Mouse (Mus musculus): ENCODE results near the gene Spaca6. TPM values are rescaled to one million over a fixed set of nuclear protein-coding genes. Genes with fewer than 3 reads are reported as not detected.

Gene Spaca6
- polyA plus RNA-seq (2012; rRNA removed): 80.0 and 90.9 TPM in 2 replicates

DNA sequence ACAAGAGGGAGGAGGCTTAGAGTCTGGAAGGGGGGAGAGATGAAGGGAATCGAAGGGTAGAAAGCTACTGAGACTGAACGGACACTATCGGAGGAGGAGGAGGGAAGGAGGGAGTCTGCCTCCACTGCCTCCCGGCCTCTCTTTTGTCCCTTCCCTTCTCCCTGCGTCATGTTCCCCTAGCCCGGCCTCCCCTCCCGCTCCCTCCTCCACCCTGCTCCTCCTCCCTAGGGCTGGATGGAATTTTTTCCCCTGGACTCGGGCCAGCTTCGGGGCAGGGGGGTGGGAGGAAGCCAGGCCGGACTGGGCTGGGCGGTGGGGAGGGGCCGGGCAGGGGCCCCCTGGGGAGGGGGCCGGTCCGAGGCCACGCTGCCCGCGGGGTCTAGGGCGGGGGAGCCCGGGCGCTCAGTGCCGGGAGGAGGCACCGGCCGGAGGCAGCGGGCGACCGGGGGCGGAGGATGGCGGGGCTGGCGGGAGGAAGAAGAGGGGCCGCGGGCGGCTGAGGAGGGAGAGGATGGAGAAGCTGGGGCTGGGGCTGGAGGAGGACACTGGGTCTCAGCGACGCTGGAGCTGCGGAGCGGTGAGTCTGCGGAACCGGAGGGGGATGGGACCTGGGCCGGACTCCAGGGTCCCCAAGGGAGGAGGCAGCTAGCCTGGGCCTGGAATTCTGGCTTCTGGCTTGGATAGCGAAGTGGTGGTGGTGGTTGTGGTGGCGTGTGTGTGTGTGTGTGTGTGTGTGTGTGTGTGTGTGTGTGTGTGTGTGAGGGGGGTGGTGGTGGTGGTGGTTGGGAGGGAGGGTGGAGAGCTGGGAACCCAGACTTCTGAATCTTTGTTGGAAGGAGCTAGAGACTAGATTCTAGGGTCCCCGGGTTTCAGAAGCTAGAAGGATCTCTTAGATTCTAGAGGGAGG, at the start of gene Spaca6:
Gene Spaca6, plus strand, starts transcription at position 408 of the 907 bp plus-strand sequence.
- DNase-seq (ENCODE audit: low read depth): no peak

DNA sequence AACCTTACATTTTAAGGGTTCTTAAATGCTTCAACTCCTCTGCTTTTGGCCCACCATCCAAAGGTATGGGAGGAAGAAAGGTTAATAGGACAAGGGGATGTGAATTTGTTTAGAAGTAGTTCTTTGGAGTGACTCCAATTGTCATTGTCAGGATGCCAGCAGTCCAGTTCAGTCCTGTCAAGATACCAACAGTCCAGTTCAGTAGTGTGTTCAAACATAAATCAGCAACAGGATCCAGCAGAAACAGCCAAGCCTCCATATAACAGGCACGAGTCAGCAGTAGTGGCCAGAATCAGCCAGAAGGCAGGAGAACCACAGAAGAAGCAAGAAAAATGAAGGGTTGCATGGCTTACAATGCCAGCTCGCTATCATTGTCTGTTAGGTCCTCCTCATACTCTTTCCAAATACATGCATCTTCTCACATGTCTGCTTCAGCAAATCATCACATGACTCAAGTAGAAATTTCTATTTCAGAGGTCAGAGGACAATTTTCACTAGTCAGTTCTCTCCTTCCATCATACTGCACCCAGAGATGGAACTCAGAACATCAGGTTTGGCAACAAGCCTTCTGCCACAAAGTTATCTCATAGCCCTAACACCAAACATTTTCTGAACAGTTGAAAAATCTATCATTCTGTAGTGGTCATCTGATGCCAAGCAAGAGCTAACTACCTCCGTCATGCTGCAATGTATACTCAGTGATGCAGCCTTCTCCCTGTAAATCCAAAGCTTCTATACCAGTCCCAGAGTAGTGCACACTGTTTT, 35.9 kb upstream of the Spaca6 start:
- no peak for DNase-seq (ENCODE audit: low read depth)

DNA sequence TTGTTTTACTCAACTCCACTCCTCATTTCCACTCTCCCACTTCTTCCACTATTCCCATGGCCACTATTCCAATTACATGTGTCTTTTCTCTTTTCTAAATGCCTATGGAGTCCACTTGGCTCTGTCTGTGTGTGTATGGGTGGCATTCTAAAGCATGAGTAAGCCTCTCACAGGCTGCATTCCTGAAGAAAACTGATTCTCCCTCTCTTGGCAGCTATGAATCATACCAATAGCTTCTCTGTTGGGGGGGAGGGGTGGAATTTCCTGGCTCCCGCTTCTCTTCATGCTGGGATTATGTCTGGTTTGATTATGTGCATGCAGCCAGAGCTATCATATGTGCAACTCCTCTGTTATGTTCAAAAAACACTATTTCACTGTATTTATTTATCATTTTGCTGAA, 34.4 kb upstream of the Spaca6 start:
- DNase-seq (ENCODE audit: low read depth): no peak

DNA sequence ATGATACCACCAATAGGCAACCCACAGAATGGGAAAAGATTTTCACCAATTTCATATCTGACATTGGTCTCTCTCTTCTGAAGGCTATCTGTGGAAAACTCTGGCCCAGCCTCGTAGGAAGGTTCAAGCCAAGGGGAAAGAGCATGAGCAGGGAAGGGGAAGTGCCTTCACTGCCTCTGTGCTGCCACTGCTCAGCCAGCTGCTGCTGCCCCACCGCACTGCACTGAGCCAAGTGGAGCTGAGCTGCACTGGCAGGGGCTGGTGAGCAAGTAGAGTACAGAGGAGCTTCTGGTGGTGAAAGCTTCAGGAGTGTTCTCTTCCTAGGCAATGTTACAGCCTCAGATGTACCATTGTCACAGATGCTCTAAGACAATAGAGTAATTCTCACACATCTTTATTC, 31.4 kb upstream of the Spaca6 start:
- DNase-seq (ENCODE audit: low read depth): no peak

- no peak for DNase-seq (ENCODE audit: low read depth)
Measured at GRCm38 (mm10) chr17:17823612-17824336, 3.2 kb upstream of the Spaca6 start.

GRCm38 (mm10) chr17:17825921-17826591, 902 bp upstream of the Spaca6 start:
- DNase-seq (ENCODE audit: low read depth): no peak

DNA sequence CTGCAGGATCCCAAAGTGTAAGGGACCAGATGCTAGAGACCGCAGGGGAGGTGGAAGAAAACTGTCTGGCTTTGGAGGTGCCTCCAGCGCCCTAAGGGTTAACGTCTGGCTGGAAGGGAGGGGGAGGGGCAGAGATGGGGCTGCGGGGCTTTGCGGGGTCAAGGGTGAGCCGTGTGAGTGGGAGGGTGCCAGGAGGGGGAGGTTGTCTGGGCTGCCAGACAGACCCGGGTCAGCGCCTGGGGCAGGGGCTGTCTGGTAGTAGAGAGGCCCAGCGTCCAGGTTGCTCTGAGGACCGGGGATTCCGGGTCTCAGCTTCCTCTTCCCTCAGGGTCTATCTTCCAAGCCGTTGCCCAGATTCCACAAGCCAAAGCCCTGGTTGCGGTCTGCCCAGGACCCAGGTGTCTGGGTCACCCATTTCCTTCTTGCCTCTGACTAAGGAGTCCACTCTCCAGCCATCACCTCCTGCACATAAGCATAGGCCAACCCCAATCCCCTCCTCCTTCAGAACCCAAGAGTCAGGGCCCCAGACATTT, 766 bp downstream of the Spaca6 start:
- DNase-seq (ENCODE audit: low read depth): no peak

GRCm38 (mm10) chr17:17828191-17828981, 1.4 kb downstream of the Spaca6 start:
- no peak for DNase-seq (ENCODE audit: low read depth)

DNA sequence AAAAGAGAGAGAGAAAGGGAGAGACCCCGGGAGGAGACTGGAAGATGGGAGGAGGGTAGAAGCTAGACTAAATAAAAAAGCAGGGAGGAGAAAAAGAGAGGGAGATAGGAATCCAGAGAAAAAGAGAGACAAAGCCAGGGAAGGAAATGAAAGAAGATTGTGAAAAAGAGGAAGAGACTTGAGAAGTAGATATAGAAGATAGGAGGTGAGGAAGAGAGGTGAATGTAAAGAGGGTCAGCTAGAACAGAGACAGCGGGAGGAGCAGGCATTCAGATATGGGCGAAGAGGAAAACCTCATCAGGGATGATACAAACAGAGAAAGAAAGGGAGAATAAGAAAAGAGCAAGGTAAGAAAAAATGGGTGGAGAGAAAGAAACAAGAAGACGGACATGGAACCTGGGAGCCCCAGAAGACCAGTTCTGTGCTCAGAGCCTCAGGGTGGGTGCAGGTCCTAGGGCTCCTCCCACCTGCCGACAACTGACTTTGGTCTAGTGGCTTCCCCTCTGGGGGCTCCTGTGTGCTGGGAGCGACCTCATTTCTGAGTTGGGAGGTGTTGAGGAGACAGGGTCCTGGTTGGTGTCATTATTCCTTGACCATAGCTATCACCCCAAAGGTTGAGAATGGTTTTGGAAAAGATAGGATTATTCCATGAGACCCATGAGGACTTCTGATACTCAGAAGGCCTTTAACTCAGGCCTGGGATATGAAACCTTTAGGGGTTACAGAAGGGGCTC, 2.3 kb downstream of the Spaca6 start:
- no peak for DNase-seq (ENCODE audit: low read depth)

GRCm38 (mm10) chr17:17829816-17830535, 3.0 kb downstream of the Spaca6 start:
- DNase-seq (ENCODE audit: low read depth): no peak

DNA sequence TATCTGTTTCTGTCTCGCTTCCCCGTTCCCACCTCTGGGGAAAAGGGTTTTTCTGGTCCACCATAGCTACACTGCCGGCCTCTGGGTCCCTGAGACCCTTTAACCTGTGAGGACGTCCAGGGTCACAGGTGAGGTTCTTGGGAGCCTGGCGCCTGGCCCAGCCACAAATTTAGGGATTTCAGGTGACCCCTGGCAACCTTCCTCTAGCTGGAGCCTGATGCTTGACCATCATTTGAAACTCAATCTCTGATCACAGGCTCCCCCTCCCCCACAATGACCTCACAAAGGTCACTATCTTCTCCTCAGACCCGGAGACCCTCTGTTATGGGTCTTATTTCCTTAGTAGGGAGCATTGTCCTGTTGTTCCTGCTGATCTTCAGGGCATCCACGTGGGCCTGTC, 3.8 kb downstream of the Spaca6 start:
- no peak for DNase-seq (ENCODE audit: low read depth)

- DNase-seq (ENCODE audit: low read depth): no peak
Measured at GRCm38 (mm10) chr17:17834896-17835295, 7.9 kb downstream of the Spaca6 start.

- no peak for DNase-seq (ENCODE audit: low read depth)
Measured at GRCm38 (mm10) chr17:17836101-17836500, 9.1 kb downstream of the Spaca6 start.

- DNase-seq (ENCODE audit: low read depth): no peak
Measured at GRCm38 (mm10) chr17:17837426-17837825, 10.5 kb downstream of the Spaca6 start.

DNA sequence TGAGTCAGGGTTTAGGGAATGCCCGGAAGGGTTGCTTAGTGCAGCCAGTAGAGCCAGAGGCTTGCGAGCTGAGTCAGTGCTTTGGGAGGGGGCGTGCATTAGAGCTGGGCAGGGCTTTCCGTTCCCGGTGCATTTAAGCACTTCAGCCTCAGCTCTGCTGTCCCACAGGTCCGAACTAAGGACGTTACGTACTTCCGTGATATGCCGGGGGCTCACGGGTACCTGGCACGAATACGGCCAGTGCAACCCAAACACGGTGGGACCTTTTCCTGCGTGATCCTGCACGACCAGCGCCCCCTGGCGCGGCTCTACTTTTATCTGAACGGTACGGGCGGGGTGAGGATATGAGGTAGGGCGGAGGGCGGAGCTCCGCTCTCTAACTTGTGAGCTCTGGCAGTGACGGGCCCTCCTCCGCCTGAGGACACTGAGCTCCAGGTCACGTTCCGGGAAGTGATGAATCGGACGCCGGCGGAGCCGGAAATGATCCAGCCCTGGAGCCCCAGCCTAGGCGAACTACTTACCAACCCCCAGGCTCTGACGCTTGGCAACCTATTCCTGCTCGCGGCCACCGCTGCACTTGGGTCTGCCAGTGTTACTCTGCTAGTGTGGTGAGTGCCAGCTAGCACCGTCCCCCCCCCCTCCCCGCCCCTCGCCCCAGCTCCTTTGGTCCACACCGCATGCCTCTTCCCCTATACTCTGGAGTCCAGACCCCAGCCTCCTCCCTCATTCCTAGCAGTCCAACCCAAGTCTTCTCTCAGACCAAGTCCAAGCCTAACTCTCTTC, 11.2 kb downstream of the Spaca6 start:
- DNase-seq (ENCODE audit: low read depth): peak; percentile 47

GRCm38 (mm10) chr17:17839276-17839675, 12.3 kb downstream of the Spaca6 start:
- DNase-seq (ENCODE audit: low read depth): no peak

GRCm38 (mm10) chr17:17840796-17841195, 13.8 kb downstream of the Spaca6 start:
- no peak for DNase-seq (ENCODE audit: low read depth)

GRCm38 (mm10) chr17:17843534-17844261, 16.7 kb downstream of the Spaca6 start:
- DNase-seq (ENCODE audit: low read depth): no peak

Measured in gonadal fat pad, adult 2 months (tissue).